Mouse (Mus musculus) spleen, adult 12 weeks (tissue): ENCODE data around the gene 4930564D02Rik.

Source experiments
- DNase-seq: peaks from one replicate; pipeline ENCODE4 v3.0.0; 2022; ENCODE audit warnings: low spot score

4930564D02Rik gene

DNA sequence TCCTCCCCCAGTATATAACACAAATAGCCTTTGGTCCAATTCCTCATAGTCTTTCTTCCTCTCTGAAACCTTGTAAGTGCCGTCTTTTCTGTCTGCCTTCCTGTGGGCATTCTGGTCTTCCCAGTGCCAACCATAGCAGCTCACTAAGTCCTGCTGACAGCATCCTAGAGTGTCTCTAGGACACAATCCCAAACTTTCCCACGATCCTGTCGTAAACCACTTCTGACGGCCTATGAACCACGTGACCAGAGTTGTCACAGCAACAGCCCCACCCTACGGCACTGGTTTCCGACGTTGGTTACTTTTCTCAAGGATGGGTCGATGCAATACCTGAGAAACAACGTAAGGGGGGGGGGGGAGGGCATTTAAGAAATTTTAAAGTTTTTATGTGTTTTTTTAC lies at the start of gene 4930564D02Rik:
Gene 4930564D02Rik, plus strand, starts transcription at position 301 of the 400 bp plus-strand sequence.
- DNase-seq, result no peak

DNA sequence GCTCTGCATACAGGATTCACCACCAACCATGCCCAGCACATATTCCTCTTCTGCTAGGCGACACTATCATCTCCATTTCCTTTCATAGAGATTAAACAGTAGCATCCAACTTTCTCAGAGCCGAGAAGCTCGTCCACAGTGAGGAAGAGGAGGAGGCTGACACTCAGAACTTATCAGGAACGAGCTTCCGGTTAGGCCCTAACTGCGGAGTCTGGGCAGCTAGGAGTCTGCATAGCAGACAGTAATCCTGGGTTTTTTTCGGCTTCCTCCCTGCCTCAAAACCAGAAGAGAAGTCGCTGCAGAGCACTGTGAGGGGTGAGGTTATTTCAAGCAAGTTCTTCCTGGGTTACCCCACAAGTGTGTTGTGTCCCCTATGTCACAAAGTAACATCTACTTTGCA lies 49.3 kb upstream of the 4930564D02Rik start:
- no peak for DNase-seq

DNA sequence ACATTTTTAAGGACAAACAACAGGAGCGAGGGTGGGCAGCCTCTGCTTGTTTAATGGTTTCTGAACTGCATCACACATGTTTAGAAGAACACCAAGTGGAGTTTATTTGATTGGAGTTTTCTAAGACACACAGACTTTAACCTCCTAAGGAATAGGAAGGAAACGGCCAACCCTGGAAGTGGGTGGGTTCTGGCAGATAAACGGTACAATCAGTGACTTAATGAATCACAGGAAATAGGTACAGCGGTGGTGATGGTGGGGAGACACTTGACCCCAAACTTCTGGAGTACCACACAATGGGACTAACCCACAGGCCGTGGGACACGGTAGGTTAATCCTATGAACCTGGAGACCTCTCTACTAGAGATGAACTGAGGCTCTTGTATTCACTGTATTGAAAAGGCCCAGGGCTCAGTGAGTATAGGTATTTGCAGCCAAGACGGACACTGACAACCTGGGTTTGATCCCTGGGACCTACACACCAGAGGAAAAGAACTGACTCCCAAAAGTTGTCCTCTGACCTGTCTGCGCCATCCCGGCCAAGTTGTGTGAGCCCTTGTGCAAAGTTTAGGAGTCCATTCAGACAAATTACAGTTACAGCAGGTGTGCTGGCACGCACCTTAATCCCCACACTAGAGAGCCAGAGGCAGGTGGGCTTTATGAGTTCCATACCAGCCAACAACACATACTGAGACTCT lies 48.4 kb upstream of the 4930564D02Rik start:
- DNase-seq, result no peak

DNA sequence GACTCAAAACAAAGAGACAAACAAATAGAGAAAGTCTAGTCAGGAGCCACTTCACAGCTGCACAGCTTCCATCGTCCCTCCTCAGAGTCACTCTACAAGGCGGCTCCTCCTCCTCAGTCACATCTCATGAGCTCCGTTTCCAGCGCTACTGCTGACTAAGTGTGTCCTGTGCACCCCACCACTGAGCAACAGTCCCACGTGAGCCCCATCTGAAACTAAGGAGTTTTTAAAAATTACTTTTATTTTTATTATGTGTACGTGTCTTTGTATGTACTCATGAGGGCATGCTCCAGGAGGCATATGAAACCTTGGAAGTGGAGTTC lies 47.9 kb upstream of the 4930564D02Rik start:
- no peak for DNase-seq

DNA sequence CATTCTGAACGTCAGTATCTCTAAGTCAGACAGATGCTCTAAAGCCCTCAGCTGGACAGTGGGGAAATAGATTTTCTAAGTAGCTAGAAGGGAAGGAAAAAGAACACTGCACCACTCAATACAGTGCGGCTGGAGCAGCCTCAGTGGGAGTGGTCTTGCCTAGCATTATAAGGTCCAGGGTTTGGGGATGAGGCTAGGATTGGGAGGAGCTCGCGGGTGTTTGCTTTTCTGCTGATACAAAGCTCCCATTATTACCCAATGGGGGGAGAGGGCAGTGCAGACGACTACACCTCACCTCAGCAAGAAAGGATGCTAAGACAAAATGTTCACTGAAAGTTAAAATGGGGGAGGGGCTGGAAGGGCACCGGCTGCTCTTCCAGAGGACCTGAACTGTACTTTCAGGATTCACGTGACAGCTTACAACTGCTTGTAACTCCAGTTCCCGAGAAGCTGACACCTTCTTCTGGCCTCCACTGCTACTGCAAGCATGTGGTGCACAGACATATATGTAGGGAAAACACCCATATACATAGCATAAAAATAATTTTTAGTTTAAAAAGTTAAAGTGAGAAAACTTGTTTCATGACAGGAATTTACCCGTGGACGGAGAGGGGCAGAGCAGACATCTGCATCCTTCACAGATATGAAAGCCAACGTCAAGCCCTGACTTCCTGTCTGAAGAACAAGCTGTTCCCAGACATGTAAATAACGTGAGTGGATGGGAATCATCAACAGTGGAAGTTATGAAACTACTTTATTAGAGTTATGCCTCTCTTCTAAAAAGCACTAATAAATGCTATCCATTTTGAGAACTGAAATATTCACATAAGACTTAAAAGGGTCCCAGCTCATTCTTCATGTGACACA lies 46.6 kb upstream of the 4930564D02Rik start:
- no peak for DNase-seq

DNA sequence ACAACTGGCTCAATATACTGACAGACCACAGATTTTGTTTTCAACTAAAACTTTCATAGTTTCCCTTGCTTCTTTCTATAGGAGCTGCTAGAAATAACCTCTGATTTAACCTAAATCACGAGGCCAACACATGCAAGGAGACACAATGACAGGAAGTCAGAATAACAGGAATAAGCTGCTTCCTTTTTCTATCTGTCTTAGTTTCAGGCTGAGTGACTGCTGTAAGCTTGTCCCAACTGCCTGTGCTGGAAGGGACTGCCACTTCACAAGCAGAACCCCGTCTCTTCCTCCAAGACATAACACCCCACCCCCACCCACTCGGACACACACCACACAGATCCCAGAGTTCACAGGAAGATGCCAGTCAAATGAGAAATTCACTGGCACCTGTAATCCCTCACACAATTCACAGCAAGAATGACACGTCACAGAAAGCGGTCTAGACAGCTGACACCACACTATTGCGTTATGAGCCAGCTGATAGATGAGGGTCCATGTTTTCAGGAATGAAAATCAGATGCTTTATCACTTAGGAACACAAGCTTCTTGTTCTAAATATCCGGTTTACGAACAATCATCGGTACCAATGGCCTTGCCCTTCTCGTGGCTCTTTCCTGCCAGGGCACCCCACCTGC lies 43.2 kb upstream of the 4930564D02Rik start:
- no peak for DNase-seq

DNA sequence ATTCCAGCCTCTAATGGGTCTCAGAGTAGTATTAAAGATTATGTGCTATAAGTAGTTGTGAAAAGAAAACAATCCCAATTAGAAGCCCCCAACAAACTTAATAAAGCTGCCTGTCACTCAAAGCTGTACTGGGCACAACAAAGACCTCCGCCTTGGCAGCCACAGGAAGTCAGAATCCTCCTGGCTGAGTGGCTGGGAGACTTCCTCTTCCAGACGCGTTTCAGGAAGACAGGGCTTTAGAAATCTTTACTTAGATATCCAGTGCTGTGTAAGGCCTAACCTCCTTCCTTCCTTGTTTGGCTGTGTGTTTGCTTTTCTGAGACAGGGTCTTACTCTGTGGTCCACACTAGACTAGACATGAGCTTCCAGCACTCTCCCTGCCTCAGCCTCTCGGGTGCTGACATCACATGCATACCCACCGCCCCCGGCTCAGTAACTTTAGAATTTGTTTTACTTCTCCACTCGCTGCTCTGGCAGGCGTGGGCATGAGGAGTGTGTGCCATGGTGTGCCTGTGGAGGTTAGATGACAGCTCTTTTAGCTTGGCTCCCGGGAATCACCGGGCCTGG lies 30.3 kb upstream of the 4930564D02Rik start:
- no peak for DNase-seq

DNA sequence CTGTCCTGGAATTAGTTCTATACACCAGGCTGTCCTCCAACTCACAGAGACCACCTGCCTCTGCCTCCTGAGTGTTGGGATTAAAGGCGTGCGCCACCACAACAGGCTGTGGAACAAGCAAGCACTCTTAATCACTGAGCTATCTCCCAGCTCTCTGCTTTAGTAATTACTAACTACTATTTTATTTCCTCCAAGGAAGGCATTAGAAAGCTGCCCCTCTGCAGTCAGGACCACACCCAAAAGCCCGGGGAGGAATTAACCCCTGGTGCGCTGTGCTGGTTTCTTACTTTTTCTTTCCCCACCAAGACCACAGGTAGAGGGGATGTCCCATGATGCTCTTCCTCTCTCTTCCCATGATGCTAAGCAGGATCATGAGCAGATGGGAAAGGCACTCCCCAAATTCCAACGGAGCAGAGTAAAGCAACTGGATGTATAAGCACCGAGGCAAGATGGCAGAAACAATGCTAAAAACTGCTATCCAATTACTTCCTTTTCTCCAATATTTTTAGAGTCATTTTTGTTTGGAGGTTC lies 29.3 kb upstream of the 4930564D02Rik start:
- no peak for DNase-seq

DNA sequence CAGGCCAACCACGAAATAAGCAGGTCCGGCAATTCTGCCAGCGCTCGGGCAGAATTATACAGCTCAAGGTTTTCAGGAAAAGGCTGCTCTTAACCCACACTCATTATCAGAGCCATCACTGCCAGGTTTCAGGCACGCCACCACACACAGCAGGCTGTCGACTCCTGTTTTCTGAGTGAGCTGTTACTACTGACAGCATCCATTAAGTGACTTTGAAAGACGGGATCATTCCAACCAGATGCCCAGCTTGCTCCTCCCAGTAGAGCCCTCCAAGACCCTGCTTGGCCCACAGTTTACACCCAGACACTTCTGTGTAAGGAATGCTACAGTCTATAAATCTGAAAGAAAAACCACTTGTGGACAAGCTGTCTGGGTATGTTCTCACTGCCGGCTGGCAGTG lies 26.6 kb upstream of the 4930564D02Rik start:
- no peak for DNase-seq

DNA sequence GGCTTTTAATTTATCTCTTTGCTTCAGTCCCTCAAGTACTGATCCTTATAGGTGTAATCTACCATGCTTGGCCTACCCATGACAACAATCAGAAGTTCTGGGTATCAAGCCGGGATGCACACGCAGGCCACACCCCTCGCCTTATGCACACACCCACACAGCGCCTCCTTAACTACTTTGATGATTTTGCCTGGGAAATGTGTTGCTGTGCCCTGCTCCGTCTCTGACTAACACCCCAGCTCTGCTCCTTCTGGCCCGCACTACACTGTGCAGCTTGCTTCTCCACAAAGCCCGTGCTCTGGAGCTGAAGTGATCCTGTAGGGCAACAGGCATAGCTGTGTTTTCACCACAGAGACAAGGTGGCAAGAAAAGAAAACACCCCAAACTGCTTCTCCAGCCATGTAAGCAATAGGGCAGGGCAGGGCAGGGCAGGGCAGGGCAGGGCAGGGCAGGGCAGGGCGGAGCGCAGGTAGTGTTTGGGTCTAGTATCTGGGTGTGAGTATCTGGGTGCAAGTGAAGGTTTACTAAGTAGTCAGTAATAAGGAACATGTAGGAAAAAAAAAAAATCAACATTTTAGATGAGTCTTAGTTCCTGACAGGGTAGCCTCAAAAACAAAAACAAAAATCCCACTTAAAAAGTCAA lies 25.5 kb upstream of the 4930564D02Rik start:
- no peak for DNase-seq

DNA sequence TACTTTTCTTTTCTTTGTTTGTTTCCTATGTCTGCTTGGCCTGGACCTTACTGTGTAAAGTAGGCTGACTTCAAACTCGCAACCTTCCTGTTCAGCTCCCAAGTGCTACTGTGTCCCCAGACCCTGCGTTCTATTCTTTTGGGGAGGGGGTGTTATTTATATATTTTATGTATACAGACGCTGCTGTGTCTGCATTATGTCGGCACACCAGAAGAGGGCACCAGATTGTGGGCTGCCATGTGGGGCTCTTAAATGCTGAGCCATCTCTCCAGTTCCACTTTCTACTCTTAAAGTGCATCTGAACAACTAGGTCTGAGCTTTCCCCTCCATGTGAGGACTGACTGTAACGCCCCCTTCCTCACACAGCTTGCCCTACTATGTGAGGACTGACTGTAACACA lies 22.9 kb upstream of the 4930564D02Rik start:
- no peak for DNase-seq

DNA sequence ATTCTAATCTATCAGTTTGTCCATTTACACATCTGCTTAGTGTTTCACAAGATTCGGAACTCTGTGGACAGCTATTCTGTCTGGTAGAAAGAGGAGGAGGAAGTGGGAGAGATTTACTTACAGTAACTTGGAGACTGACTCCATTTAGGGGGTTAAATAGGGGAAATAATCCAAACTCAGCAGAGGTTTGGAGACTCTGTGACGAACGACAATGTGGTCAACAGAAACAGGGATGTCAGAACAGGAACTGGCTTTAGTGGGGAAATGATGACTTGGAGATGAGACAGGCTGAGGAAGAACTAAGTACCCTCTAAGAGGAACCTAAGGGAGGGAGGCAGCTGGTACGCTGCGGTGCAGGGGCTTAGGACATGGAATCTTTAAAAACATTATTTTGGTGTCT lies 19.8 kb upstream of the 4930564D02Rik start:
- DNase-seq, result no peak

DNA sequence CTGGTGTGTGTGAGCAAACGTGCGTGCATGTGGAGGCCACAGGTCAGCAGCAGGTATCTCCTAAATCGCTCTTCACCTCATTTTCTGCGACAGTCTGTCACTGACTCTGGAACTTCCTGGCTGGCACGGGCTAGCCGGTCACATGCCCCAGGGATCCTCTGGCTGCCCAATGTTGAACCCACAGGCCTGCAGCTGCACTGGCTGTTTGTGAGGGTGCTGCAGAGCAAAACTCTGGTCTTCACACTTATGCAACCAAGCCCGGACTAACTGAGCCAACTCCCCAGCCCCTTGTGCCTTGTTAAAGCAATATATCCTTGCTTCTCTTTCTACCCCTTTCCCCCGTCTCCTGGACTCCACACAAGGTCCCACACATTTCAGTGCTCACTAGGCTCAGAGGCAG lies 19.0 kb upstream of the 4930564D02Rik start:
- DNase-seq, result no peak

DNA sequence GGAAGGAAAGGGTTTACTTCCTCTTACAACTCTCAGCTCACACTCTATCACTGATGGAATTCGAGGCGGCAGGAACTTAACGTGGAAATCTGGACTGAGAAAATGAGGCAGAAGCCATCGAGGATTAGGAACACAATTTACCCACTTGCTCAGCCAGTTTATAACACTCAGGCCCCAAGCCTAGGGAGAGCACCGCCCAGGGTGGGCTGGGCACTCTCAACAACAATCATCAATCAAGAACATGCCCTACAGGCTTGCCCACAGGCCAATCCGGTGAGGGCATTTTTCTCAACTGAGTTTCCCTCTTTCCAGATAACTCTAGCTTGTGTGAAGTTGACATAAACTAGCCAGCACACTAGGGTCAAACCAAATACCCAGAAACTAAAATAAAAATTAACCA lies 16.8 kb upstream of the 4930564D02Rik start:
- DNase-seq, result no peak

DNA sequence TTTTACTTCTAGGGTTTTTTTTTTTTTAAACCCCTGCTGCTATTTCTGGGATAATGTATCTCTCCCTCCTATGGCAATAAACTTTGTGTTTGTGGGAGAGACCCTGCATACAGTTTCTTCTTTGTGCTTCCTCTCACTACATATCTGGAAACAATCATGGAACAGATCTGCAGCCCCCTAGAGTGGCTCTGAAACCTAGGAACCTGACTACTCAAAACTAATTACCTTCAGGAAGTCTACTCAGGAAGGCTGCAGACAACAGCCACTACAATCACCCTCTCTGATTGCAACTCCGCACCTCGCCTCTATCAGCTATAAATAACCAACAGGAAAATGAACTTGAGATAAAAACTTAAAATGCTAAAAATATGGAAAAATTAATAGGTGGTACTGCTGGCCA lies 15.5 kb upstream of the 4930564D02Rik start:
- DNase-seq, result no peak

DNA sequence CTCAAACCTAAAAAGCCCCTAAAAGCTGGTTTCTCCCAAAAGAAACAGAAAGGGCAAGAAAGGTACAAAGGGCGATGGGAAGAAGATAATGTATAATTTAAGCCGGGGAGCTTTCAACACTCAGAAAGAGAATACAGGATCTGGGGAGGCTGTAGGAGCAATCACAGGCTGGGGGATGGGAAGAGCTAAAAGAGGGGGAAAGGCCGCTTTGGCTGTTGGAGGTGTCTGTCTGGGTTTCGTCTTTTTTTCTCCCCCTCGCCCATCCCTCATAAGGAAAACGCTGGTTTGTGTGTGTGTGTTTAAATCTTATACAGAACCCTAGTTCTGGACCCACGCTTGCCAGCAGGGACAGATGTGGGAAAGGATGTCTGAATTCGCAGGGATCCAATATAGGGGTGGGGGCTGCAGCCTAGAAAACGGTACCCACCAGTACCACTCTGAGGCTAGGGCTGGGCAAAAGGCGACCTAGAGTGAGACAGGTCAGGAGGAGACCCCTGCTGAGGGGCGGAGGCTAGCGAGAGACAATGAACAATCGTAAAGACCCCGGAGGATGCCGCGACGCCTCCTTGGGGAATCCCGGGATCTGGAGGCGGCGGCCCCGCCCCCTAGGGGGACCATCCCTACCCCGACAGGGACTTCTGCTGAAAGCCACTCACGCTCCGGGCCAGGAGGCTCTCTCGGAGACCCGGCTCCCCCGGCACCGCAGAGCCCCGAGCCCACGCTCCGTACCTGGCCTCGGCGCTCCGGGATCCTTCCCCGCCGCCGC lies 14.3 kb upstream of the 4930564D02Rik start:
- DNase-seq, result no peak

DNA sequence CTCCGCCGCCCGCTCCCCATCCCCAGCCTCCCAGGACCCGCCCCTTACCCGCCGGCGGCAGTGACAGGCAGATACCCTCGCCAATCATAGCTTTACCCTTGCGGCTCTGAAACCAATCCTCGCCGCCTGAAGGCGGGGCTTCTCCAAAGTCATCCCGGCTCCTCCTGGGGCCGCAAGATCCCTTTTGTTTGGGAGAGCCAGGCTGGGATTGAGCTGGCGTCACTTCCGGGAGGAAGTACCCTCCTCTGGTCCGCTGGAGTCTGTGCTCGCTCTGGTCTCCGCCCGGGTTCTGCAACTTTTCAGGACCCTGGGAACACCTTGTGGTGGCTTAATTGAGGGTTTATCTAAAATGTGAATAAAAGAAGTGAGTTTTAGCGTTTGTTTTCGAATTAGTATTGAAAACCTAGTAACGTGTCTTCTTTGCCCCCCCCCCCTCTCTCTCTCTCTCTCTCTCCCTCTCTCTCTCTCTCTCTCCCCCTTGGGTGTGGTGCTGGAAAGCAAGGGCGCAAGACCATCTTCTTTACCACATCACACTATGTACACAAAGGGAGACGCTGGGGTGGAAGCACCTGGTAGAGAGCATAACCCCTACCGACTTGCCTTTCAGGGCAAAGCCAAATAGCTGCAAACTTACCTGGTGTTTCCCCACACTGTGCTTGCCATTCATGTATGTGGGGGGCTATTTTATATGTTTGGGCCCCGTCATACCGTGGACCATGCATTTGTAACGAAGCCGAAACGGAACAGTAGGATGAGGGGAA lies 13.5 kb upstream of the 4930564D02Rik start, which contains the start of gene Cttnbp2nl:
Gene Cttnbp2nl, minus strand, starts transcription at position 210 of the 761 bp plus-strand sequence.
- peak; percentile 8 for DNase-seq

DNA sequence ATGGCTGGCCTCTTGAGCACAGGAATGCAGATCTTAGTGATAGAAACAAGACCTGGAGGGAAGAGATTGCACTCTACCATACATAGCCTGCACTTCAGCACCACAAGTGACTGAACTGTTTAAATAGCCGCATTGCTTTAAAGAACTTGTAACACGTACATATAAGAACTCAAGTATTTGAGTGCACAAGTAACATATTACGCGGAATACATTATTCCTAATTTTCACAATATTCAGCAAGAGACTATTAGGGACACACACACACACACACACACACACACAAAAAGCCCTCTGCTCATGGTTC lies 13.0 kb upstream of the 4930564D02Rik start:
- no peak for DNase-seq

DNA sequence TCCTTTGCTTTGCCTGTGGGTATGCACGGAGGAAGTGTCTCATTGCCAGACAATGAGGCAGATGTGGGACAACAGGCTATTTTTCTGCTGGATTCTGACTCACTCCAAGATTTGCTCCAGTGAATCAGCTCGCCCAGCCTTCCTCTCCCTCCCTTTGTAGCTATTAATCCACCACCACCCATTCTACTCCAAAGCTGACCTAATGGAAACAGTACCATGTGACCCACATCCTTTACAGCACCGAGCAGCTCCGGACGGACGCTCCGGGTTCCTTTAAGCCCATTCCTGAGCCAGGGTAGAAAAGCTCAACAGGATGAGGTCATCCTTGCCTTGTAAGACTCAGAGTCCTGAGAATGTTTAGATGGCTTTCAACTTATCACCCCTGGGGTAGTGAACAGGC lies 11.7 kb upstream of the 4930564D02Rik start:
- DNase-seq, result no peak

DNA sequence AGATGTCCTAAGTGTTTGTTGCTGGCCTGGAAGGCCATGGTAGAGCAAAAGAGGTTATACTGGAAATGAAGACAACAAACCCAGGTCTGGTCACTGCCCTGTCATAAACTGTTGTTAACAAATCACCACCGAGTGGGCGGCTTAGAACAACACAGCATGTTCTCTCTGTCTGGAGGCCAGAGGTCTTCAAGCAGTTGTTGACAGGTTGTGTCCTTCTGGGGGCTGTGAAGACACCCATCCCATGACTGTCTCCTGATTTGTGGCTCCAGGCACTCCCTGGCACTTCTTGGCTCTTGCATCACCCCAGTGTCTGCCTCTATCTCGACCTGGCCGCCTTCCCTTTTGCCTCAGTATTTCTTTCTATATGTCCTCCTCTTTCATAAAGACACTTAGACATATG lies 11.0 kb upstream of the 4930564D02Rik start:
- DNase-seq, result no peak
